Mouse (Mus musculus) neural tube, postnatal 0 days (tissue): Measurements from ENCODE around the gene Ahdc1. TPM values are rescaled to one million over a fixed set of nuclear protein-coding genes. Genes with fewer than 3 reads are reported as not detected.

Experiments
- polyA plus RNA-seq: library from polyadenylated mRNA; unstranded; fragments of >200 nt; fragmentation: Nextera tagmentation; extraction: Ambion mirVana; gene quantifications from 2 replicates; pipeline ENCODE4 v1.2.1, GENCODE M21; 2015

Ahdc1 gene
- polyA plus RNA-seq, result 9.0 and 11.8 TPM in 2 replicates

DNA sequence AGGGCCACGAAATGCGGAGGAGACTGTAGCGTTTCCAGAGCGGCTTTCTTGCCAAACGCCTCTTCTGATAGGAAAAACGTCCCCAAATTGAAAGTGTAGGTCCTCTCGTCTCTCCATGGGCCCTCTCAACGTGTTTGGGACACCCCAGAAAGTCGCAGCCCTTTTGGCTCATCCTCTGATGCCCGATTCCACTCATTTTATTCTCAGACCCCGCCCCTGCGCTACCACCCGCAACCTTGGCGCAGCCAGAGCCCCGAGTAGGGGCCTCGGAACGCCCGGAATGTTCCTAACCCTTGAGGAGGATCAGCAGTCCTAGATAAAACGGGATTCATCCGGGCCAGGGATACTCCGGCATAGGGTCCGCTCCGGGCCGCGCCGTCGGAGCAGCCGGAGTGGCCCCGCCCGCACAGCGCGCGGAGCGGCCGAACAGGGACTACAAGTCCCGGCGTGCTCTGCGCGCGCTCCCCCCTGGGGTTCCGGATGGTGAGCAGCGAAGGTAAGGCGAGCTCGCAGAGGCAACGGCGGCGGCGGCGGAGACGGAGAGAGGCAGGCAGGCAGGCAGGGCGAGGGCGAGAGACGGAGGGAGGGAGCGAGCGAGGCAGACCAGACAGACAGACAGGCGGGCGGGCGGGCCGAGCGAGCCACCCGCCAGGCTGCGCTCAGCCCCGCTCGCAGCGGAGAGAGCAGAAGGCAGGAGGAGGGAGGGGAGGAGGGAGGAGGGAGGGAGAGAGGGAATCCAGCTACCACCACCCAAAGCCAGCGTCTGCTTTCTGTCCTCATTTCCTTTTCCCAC lies at the start of gene Ahdc1:
Gene Ahdc1, plus strand, starts transcription at position 233 of the 793 bp plus-strand sequence.

DNA sequence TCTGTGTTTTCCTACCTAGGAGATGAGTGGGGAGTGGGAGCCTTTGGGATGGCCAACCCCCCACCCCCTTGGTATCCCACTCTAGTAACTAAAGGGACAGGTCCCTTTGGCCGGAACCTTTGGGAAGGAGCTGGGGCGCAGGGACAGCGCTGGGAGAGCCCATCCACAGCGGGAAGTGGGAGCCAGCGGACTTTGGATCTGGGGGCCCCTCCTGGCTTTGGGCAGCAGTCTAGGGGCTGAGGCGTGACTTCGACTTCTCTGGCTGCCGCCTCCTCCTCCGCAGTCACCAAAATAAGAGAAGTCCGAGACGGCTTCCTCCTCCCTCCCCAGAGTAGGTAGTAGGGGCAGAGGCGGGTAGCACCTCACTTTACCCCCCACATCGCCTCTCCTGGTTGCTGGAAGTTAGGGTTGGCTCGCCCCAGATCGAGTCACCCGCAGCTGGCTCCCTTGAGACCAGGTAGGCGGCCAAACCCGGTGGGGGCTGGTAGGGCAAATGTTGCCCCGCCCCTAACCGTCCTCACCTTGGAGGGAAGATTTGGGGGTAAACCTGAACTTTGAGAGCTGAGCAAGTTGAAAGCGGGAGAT lies 37.2 kb upstream of the Ahdc1 start, which contains the start of gene Fgr:
Gene Fgr, plus strand, starts transcription at position 282 of the 585 bp plus-strand sequence.

Other genes with a start within 250 kb of the Ahdc1 start
- 30.8 and 33.0 TPM in 2 replicates for gene Rpa2, start 242.9 kb upstream of the Ahdc1 start, polyA plus RNA-seq
- 0.59 and 0.64 TPM in 2 replicates for gene Themis2, start 214.9 kb upstream of the Ahdc1 start, polyA plus RNA-seq
- 34.5 and 35.2 TPM in 2 replicates for gene Ppp1r8, start 168.1 kb upstream of the Ahdc1 start, polyA plus RNA-seq
- gene Stx12, start 126.8 kb upstream of the Ahdc1 start, polyA plus RNA-seq, result 112 and 118 TPM in 2 replicates
- gene Fam76a, start 88.7 kb upstream of the Ahdc1 start, polyA plus RNA-seq, result 34.6 and 36.4 TPM in 2 replicates
- 0.13 and 0.19 TPM in 2 replicates for gene Fgr, start 37.2 kb upstream of the Ahdc1 start, polyA plus RNA-seq
- gene Wasf2, start 119.2 kb downstream of the Ahdc1 start, polyA plus RNA-seq, result 27.2 and 32.5 TPM in 2 replicates
- 8.6 and 13.2 TPM in 2 replicates for gene Cd164l2, start 200.9 kb downstream of the Ahdc1 start, polyA plus RNA-seq
- gene Gpr3, start 201.3 kb downstream of the Ahdc1 start, polyA plus RNA-seq, result 3.8 and 5.7 TPM in 2 replicates
- 4.3 and 4.9 TPM in 2 replicates for gene Map3k6, start 229.6 kb downstream of the Ahdc1 start, polyA plus RNA-seq